Mouse (Mus musculus) bone marrow macrophage, adult 2 months (primary cell): ENCODE measurements around the gene Ptpn11.

Experiments used
- CTCF ChIP-seq: IDR thresholded peaks from 2 replicates; pipeline ENCODE4 v1.5.1; 2012; ENCODE audit warnings: low read depth, mild to moderate bottlenecking, low read length, moderate library complexity
- POLR2A ChIP-seq: IDR thresholded peaks from 2 replicates; pipeline ENCODE4 v1.6.1; 2012; ENCODE audit warnings: mild to moderate bottlenecking, low read depth, low read length, borderline replicate concordance

- TF ChIP-seq CTCF (no peak), POLR2A (no peak)
Measured at GRCm38 (mm10) chr5:121206540-121206939, 15.3 kb upstream of the Ptpn11 start.
